Mouse (Mus musculus) neural tube, embryonic 12.5 days (tissue): Measurements from ENCODE around the gene Oaf. TPM values are rescaled to one million over a fixed set of nuclear protein-coding genes. Genes with fewer than 3 reads are reported as not detected.
A peak's percentile ranks its signal among the peaks of the same experiment; 100 is the strongest.

Experiments used
- ATAC-seq: fragments of 200-750 bp; cut with Nextera tagmentation; 2 replicates; pipeline ENCODE4 v1.8.0; 2017; ENCODE audit warnings: low read depth, mild to moderate bottlenecking, moderate TSS enrichment, moderate library complexity; ENCODE audit not compliant: low FRiP score
- H3K27ac ChIP-seq: fragments of 300-500 bp; sonication (generic); 2 replicates; pipeline ENCODE4 v1.5.1; 2016
- H3K27me3 ChIP-seq: fragments of 300-500 bp; sonication (generic); replicated peaks from 2 replicates; pipeline ENCODE4 v1.6.1; 2016; ENCODE audit warnings: mild to moderate bottlenecking
- H3K36me3 ChIP-seq: fragments of 300-500 bp; sonication (generic); 2 replicates; pipeline ENCODE4 v1.6.1; 2016; ENCODE audit warnings: mild to moderate bottlenecking
- H3K4me1 ChIP-seq: fragments of 300-500 bp; sonication (generic); 2 replicates; pipeline ENCODE4 v1.6.1; 2016
- H3K4me2 ChIP-seq: fragments of 300-500 bp; sonication (generic); replicated peaks from 2 replicates; pipeline ENCODE4 v1.6.1; 2016; ENCODE audit warnings: mild to moderate bottlenecking
- H3K4me3 ChIP-seq: fragments of 300-500 bp; sonication (generic); 2 replicates; pipeline ENCODE4 v1.5.1; 2016
- H3K9ac ChIP-seq: fragments of 300-500 bp; sonication (generic); 2 replicates; pipeline ENCODE4 v1.6.1; 2016; ENCODE audit warnings: mild to moderate bottlenecking
- H3K9me3 ChIP-seq: fragments of 300-500 bp; sonication (generic); 2 replicates; pipeline ENCODE4 v1.6.1; 2016; ENCODE audit warnings: mild to moderate bottlenecking
- WGBS: fragments of 180-500 bp; shearing (Covaris S2); methylation state at CpG from one replicate; pipeline ENCODE4 v1.1.7; 2016; 5-methylcytosine and 5-hydroxymethylcytosine counted together
- polyA plus RNA-seq: library from polyadenylated mRNA; unstranded; fragments of >200 nt; fragmentation: Nextera tagmentation; extraction: Ambion mirVana; gene quantifications from 2 replicates; pipeline ENCODE4 v1.2.1, GENCODE M21; 2016

The Oaf gene
- polyA plus RNA-seq, 1 experiment from 2014 or later, result 37.2 TPM

- Histone ChIP-seq H3K4me1 (peaks cover 12% of the 10 kb centered on the region), H3K4me2 (0 out of 2 replicates have a peak overlapping the region, but pooled peaks have one; percentile 1), H3K9ac (no peak overlapping the region), H3K9me3 (no peaks in the 10 kb centered on the region), H3K4me3 (no peak overlapping the region), H3K27me3 (peaks cover 3% of the 10 kb centered on the region; the same call in 1 of the 2 replicates), H3K36me3 (no peaks in the 10 kb centered on the region), H3K27ac (no peak overlapping the region)
- WGBS, result 66% methylated on average over 4 of the region's 4 CpGs
- no peak for ATAC-seq
These were observed 7.9 kb downstream of the Oaf start for GRCm38 (mm10) chr9:43231805-43232204.

- no peak overlapping the region; the same call in 1 of the 2 replicates for H3K4me2 ChIP-seq
- 70% methylated on average over 4 of the region's 4 CpGs for WGBS
- peaks cover 12% of the 10 kb centered on the region for H3K4me1 ChIP-seq
- no peak overlapping the region for H3K4me3 ChIP-seq
- H3K36me3 ChIP-seq, result no peaks in the 10 kb centered on the region
- no peak overlapping the region for H3K27ac ChIP-seq
- H3K27me3 ChIP-seq, result no peaks in the 10 kb centered on the region
- ATAC-seq, result no peak
- no peak overlapping the region for H3K9ac ChIP-seq
- no peaks in the 10 kb centered on the region for H3K9me3 ChIP-seq
These were observed 8.8 kb downstream of the Oaf start for GRCm38 (mm10) chr9:43230886-43231285.

- no peak overlapping the region for H3K4me3 ChIP-seq
- H3K9ac ChIP-seq, result no peak overlapping the region
- H3K4me2 ChIP-seq, result no peak overlapping the region
- H3K36me3 ChIP-seq, result no peaks in the 10 kb centered on the region
- WGBS, result 84% methylated on average over 7 of the region's 7 CpGs
- H3K9me3 ChIP-seq, result no peaks in the 10 kb centered on the region
- ATAC-seq, result no peak
- H3K4me1 ChIP-seq, result peaks cover 16% of the 10 kb centered on the region
- no peak overlapping the region for H3K27ac ChIP-seq
- H3K27me3 ChIP-seq, result no peaks in the 10 kb centered on the region
These were observed 9.7 kb downstream of the Oaf start for GRCm38 (mm10) chr9:43229962-43230361.

- no peak overlapping the region for H3K27ac ChIP-seq
- H3K27me3 ChIP-seq, result no peaks in the 10 kb centered on the region
- no peak overlapping the region for H3K4me2 ChIP-seq
- ATAC-seq, result no peak
- H3K9me3 ChIP-seq, result no peaks in the 10 kb centered on the region
- 87% methylated on average over 10 of the region's 10 CpGs for WGBS
- no peaks in the 10 kb centered on the region for H3K36me3 ChIP-seq
- no peak overlapping the region for H3K4me3 ChIP-seq
- H3K9ac ChIP-seq, result no peak overlapping the region
- H3K4me1 ChIP-seq, result peaks cover 16% of the 10 kb centered on the region
These were observed 10.3 kb downstream of the Oaf start for GRCm38 (mm10) chr9:43229398-43229895.

- 81% methylated on average over 2 of the region's 2 CpGs for WGBS
- Histone ChIP-seq H3K4me1 (peaks cover 16% of the 10 kb centered on the region), H3K9ac (no peak overlapping the region), H3K4me3 (no peak overlapping the region), H3K27ac (no peak overlapping the region), H3K27me3 (no peaks in the 10 kb centered on the region), H3K4me2 (no peak overlapping the region), H3K9me3 (no peaks in the 10 kb centered on the region), H3K36me3 (no peaks in the 10 kb centered on the region)
- no peak for ATAC-seq
These were observed 11.0 kb downstream of the Oaf start for GRCm38 (mm10) chr9:43228745-43229144.

GRCm38 (mm10) chr9:43227626-43228025 is 12.1 kb downstream of the Oaf start:
- Histone ChIP-seq H3K9me3 (no peaks in the 10 kb centered on the region), H3K27me3 (no peaks in the 10 kb centered on the region), H3K9ac (no peak overlapping the region), H3K36me3 (no peaks in the 10 kb centered on the region), H3K4me2 (no peak overlapping the region), H3K4me3 (no peak overlapping the region), H3K27ac (no peak overlapping the region), H3K4me1 (peaks cover 16% of the 10 kb centered on the region)
- ATAC-seq, result no peak
- WGBS, result 89% methylated on average over 8 of the region's 8 CpGs

- H3K27me3 ChIP-seq, result no peaks in the 10 kb centered on the region
- no peaks in the 10 kb centered on the region for H3K36me3 ChIP-seq
- H3K4me2 ChIP-seq, result no peak overlapping the region
- no peak overlapping the region for H3K4me3 ChIP-seq
- H3K9me3 ChIP-seq, result no peaks in the 10 kb centered on the region
- no peak overlapping the region for H3K9ac ChIP-seq
- ATAC-seq, result no peak
- H3K27ac ChIP-seq, result no peak overlapping the region
- WGBS, result 78% methylated on average over 9 of the region's 9 CpGs
- peaks cover 9% of the 10 kb centered on the region for H3K4me1 ChIP-seq
These were observed 13.0 kb downstream of the Oaf start for GRCm38 (mm10) chr9:43226573-43227160.

GRCm38 (mm10) chr9:43225481-43225880 is 14.2 kb downstream of the Oaf start:
- Histone ChIP-seq H3K9ac (no peak overlapping the region), H3K9me3 (no peaks in the 10 kb centered on the region), H3K27ac (no peak overlapping the region), H3K4me1 (0 out of 2 replicates have a peak, but pooled peaks cover 4% of the 10 kb centered on the region), H3K36me3 (no peaks in the 10 kb centered on the region), H3K4me2 (no peak overlapping the region), H3K4me3 (no peak overlapping the region), H3K27me3 (no peaks in the 10 kb centered on the region)
- 33% methylated on average over 2 of the region's 2 CpGs for WGBS
- ATAC-seq, result no peak

- H3K9me3 ChIP-seq, result no peaks in the 10 kb centered on the region
These were observed 14.8 kb downstream of the Oaf start for GRCm38 (mm10) chr9:43224771-43225355.

GRCm38 (mm10) chr9:43222429-43222715 is 17.3 kb downstream of the Oaf start:
- no peak overlapping the region for H3K4me3 ChIP-seq
- ATAC-seq, result no peak
- H3K9ac ChIP-seq, result no peak overlapping the region
- H3K9me3 ChIP-seq, result no peaks in the 10 kb centered on the region
- H3K27me3 ChIP-seq, result no peaks in the 10 kb centered on the region
- H3K27ac ChIP-seq, result no peak overlapping the region
- H3K36me3 ChIP-seq, result no peaks in the 10 kb centered on the region
- 0 out of 2 replicates have a peak, but pooled peaks cover 4% of the 10 kb centered on the region for H3K4me1 ChIP-seq
- H3K4me2 ChIP-seq, result no peak overlapping the region
- WGBS, result 38% methylated on average over 8 of the region's 8 CpGs

More at GRCm38 (mm10) chr9:43224771-43225355, 14.8 kb downstream of the Oaf start:
- 0 out of 2 replicates have a peak, but pooled peaks cover 4% of the 10 kb centered on the region for H3K4me1 ChIP-seq
- WGBS, result 64% methylated on average over 11 of the region's 11 CpGs
- H3K27ac ChIP-seq, result no peak overlapping the region
- H3K4me3 ChIP-seq, result no peak overlapping the region
- no peak overlapping the region for H3K9ac ChIP-seq
- no peaks in the 10 kb centered on the region for H3K36me3 ChIP-seq
- H3K4me2 ChIP-seq, result no peak overlapping the region
- no peak for ATAC-seq
- H3K27me3 ChIP-seq, result no peaks in the 10 kb centered on the region

- no peaks in the 10 kb centered on the region for H3K27me3 ChIP-seq
- H3K4me1 ChIP-seq, result 0 out of 2 replicates have a peak, but pooled peaks cover 4% of the 10 kb centered on the region
- no peak overlapping the region for H3K4me3 ChIP-seq
- WGBS, result 43% methylated on average over 18 of the region's 18 CpGs
- no peaks in the 10 kb centered on the region for H3K9me3 ChIP-seq
- 0 out of 2 replicates have a peak, but pooled peaks have one; percentile 37 for ATAC-seq
- no peak overlapping the region for H3K4me2 ChIP-seq
- H3K9ac ChIP-seq, result no peak overlapping the region
- no peak overlapping the region for H3K27ac ChIP-seq
- H3K36me3 ChIP-seq, result no peaks in the 10 kb centered on the region
These were observed 17.9 kb downstream of the Oaf start for GRCm38 (mm10) chr9:43221643-43222428.

GRCm38 (mm10) chr9:43210771-43211450 is 28.8 kb downstream of the Oaf start:
- H3K4me2 ChIP-seq, result peak overlapping the region; percentile 4
- H3K4me1 ChIP-seq, result peaks cover 9% of the 10 kb centered on the region
- ATAC-seq, result no peak
- H3K27me3 ChIP-seq, result peaks cover 10% of the 10 kb centered on the region
- H3K36me3 ChIP-seq, result no peaks in the 10 kb centered on the region
- H3K4me3 ChIP-seq, result no peak overlapping the region
- H3K9ac ChIP-seq, result no peak overlapping the region
- WGBS, result 30% methylated on average over 11 of the region's 11 CpGs
- no peak overlapping the region for H3K27ac ChIP-seq
- H3K9me3 ChIP-seq, result no peaks in the 10 kb centered on the region
